Mouse (Mus musculus): ENCODE measurements around the gene Bbs2. TPM values are rescaled to one million over a fixed set of nuclear protein-coding genes. Genes with fewer than 3 reads are reported as not detected.
"Not testable (repeated sequence)": the region's sequence is repeated elsewhere in the genome, so short reads cannot be mapped to it uniquely, and the experiment has no call there.

Bbs2 gene
- polyA plus RNA-seq (2015; fragmentation: Nextera tagmentation; extraction: Ambion mirVana): 2.9 and 4.2 TPM in 2 replicates

GRCm38 (mm10) chr8:94098081-94098974, at the start of gene Bbs2:
Gene Bbs2 (minus strand): TSS chr8:94098928.
- DNase-seq: peak; percentile 97
- 2% methylated on average over 61 of the region's 61 CpGs for WGBS (ENCODE audit: insufficient replicate concordance)
- H3K36me3 ChIP-seq: no peaks in the 10 kb centered on the region
- peak within 1 kb of the TSS; percentile 95 for H3K27ac ChIP-seq
- no peaks in the 10 kb centered on the region for H3K9me3 ChIP-seq (replicated peaks)
- peaks cover 35% of the 10 kb centered on the region for H3K27me3 ChIP-seq
- peaks cover 13% of the 10 kb centered on the region for H3K4me1 ChIP-seq (replicated peaks)
- H3K9ac ChIP-seq: peak within 1 kb of the TSS; percentile 76
- H3K4me2 ChIP-seq: peak within 1 kb of the TSS; percentile 74
- peak; percentile 99 for ATAC-seq (ENCODE audit: low read depth)
- peak within 1 kb of the TSS; percentile 70 for H3K4me3 ChIP-seq (replicated peaks)

DNA sequence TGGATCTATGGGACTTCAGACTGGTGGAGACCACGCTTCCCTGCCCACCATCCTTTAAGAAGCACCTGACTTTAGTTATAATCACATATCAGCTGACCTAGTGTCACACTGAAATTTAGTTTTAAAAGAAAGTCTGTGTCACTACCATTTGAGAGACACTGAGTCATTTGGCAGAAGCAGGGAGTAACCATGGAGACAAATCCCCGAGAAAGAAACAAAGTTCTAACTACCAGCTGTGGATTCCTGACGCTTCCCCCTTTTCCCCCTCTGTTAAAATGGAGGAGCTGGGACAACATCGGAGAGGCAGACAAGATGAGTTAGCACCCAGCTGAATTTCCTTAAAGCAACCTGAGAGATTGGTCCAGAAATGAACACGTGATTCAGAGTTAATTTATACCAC, 49.5 kb upstream of the Bbs2 start:
- H3K4me2 ChIP-seq: no peak overlapping the region
- ATAC-seq (ENCODE audit: low read depth) (no peak), DNase-seq (no peak)
- no peak overlapping the region for H3K9ac ChIP-seq
- H3K4me1 ChIP-seq (replicated peaks): peaks cover 41% of the 10 kb centered on the region
- H3K4me3 ChIP-seq (replicated peaks): no peak overlapping the region
- H3K27ac ChIP-seq: no peak overlapping the region
- 44% methylated on average over 5 of the region's 5 CpGs for WGBS (ENCODE audit: insufficient replicate concordance)
- no peaks in the 10 kb centered on the region for H3K36me3 ChIP-seq
- peaks cover 30% of the 10 kb centered on the region for H3K27me3 ChIP-seq
- H3K9me3 ChIP-seq (replicated peaks): no peaks in the 10 kb centered on the region

DNA sequence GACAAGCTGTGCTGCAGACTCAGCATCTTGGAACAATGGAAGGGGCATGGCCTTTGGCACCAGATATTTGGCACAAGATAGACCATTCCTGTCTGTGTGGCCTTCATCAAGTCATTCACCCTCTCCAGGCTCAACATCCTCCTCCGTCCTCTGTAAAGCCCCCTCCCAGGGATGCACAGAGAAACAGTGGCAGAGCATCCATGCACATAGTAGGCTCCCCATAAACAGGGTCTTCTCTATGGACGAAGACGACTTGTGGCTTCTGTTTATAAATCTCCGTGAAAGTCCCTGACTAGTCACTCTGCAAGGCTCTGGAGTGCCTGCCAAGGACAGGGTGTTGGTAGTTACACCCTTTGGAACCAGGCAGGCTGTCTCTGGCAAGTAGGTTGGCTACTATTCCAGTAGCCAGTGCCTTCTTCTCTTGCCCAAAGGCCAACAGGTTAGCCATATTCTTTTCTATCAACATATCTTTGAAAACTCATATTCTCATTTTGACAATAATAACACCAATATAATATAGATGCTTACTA, 41.6 kb upstream of the Bbs2 start:
- DNase-seq (no peak), ATAC-seq (ENCODE audit: low read depth) (no peak)
- Histone ChIP-seq H3K27me3 (peaks cover 28% of the 10 kb centered on the region), H3K9me3 (replicated peaks) (no peaks in the 10 kb centered on the region), H3K4me1 (replicated peaks) (peaks cover 5% of the 10 kb centered on the region; the same call in 1 of the 2 replicates), H3K4me2 (no peak overlapping the region), H3K36me3 (no peaks in the 10 kb centered on the region), H3K4me3 (replicated peaks) (no peak overlapping the region), H3K27ac (no peak overlapping the region), H3K9ac (no peak overlapping the region)
- WGBS (ENCODE audit: insufficient replicate concordance): 68% methylated on average over 4 of the region's 4 CpGs

DNA sequence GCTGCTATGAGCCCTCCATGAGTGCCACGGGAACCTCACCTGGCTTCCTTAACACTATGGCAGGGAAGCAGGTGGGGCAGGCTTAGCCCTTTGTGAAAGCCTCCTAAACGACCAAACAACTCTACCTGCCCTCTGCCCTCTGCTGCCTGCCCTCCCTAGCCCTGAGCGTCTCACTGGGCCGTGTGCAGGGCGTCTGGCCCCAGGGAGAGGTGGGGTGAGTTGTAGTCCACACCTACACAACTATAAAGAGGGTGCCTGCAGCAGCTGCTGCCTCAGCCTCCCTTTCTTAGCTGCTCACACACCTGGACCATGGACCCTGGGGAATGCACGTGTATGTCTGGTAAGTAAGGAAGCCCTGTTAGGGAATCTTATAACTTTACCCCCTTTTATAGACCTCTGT, 38.2 kb upstream of the Bbs2 start, which contains the start of gene Mt4:
Gene Mt4 (plus strand): TSS at position 265 of the 400 bp plus-strand sequence.
- no peak for DNase-seq
- H3K4me2 ChIP-seq: no peak within 1 kb of the TSS
- H3K9me3 ChIP-seq (replicated peaks): no peaks in the 10 kb centered on the region
- peaks cover 12% of the 10 kb centered on the region for H3K4me1 ChIP-seq (replicated peaks)
- H3K27ac ChIP-seq: no peak within 1 kb of the TSS
- peaks cover 33% of the 10 kb centered on the region for H3K27me3 ChIP-seq
- no peaks in the 10 kb centered on the region for H3K36me3 ChIP-seq
- H3K9ac ChIP-seq: no peak within 1 kb of the TSS
- peak; percentile 57; the same call in 1 of the 2 replicates for ATAC-seq (ENCODE audit: low read depth)
- H3K4me3 ChIP-seq (replicated peaks): no peak within 1 kb of the TSS
- WGBS (ENCODE audit: insufficient replicate concordance): 45% methylated on average over 6 of the region's 6 CpGs

- no peaks in the 10 kb centered on the region for H3K36me3 ChIP-seq
- H3K4me3 ChIP-seq (replicated peaks): no peak overlapping the region
- H3K4me2 ChIP-seq: no peak overlapping the region
- H3K9ac ChIP-seq: no peak overlapping the region
- H3K27ac ChIP-seq: no peak overlapping the region
- peaks cover 12% of the 10 kb centered on the region for H3K4me1 ChIP-seq (replicated peaks)
- peaks cover 32% of the 10 kb centered on the region for H3K27me3 ChIP-seq
- no peaks in the 10 kb centered on the region for H3K9me3 ChIP-seq (replicated peaks)
- 81% methylated on average over 7 of the region's 7 CpGs for WGBS (ENCODE audit: insufficient replicate concordance)
- DNase-seq: no peak
- ATAC-seq (ENCODE audit: low read depth): no peak
Observed at GRCm38 (mm10) chr8:94136192-94136591, 37.5 kb upstream of the Bbs2 start.

DNA sequence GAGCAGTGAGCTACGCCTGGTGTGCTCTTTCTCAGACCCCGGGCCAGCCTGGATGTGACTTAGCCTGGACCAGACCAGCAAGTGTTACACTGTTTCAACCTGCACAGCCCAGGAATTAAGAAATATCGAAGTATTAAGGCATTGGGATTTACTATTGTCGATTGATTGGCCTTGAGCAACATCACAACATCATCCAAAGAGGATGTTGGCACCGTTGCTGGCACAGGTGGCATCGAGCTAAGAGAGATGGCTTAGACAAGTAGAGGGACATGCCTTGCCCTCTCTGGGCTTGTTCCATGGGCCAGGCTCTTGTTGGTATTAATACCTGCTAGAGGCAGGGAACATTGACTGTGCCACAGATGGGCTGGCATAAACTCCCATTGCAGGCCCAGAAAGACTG, 36.8 kb upstream of the Bbs2 start:
- WGBS (ENCODE audit: insufficient replicate concordance): 69% methylated on average over 6 of the region's 6 CpGs
- Histone ChIP-seq H3K9me3 (replicated peaks) (no peaks in the 10 kb centered on the region), H3K27me3 (peaks cover 32% of the 10 kb centered on the region), H3K4me3 (replicated peaks) (no peak overlapping the region), H3K27ac (no peak overlapping the region), H3K4me2 (no peak overlapping the region), H3K36me3 (no peaks in the 10 kb centered on the region), H3K4me1 (replicated peaks) (peaks cover 12% of the 10 kb centered on the region), H3K9ac (no peak overlapping the region)
- no peak for DNase-seq
- ATAC-seq (ENCODE audit: low read depth): no peak

DNA sequence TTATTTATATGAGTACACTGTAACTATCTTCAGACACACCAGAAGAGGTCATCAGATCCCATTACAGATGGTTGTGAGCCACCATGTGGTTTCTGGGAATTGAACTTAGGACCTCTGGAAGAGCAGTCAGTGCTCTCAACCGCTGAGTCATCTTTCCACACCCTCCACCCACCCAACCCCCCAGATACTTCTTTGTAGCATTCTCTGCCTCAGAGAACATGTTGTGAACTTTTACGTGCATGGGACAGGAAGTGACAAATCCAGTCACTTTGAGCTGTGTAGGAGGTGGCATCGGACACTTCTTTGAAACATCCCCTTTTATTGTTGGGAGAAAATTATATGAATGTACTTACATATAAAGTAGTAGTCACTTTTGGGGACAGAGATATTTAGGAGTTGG, 35.9 kb upstream of the Bbs2 start:
- H3K9me3 ChIP-seq (replicated peaks); H3K4me2 ChIP-seq; H3K4me3 ChIP-seq (replicated peaks); H3K27ac ChIP-seq; ATAC-seq (ENCODE audit: low read depth); H3K36me3 ChIP-seq; DNase-seq; H3K9ac ChIP-seq: not testable (repeated sequence)
- Histone ChIP-seq H3K4me1 (replicated peaks) (peaks cover 12% of the 10 kb centered on the region), H3K27me3 (peaks cover 32% of the 10 kb centered on the region)
- WGBS (ENCODE audit: insufficient replicate concordance): 31% methylated on average over 3 of the region's 3 CpGs

GRCm38 (mm10) chr8:94132096-94132495, 33.4 kb upstream of the Bbs2 start:
- H3K4me2 ChIP-seq: no peak overlapping the region
- DNase-seq (no peak), ATAC-seq (ENCODE audit: low read depth) (no peak)
- H3K9me3 ChIP-seq (replicated peaks): no peaks in the 10 kb centered on the region
- no peaks in the 10 kb centered on the region for H3K36me3 ChIP-seq
- H3K9ac ChIP-seq: no peak overlapping the region
- peaks cover 36% of the 10 kb centered on the region for H3K27me3 ChIP-seq
- peaks cover 12% of the 10 kb centered on the region for H3K4me1 ChIP-seq (replicated peaks)
- no peak overlapping the region for H3K4me3 ChIP-seq (replicated peaks)
- no peak overlapping the region for H3K27ac ChIP-seq
- 37% methylated on average over 5 of the region's 5 CpGs for WGBS (ENCODE audit: insufficient replicate concordance)

DNA sequence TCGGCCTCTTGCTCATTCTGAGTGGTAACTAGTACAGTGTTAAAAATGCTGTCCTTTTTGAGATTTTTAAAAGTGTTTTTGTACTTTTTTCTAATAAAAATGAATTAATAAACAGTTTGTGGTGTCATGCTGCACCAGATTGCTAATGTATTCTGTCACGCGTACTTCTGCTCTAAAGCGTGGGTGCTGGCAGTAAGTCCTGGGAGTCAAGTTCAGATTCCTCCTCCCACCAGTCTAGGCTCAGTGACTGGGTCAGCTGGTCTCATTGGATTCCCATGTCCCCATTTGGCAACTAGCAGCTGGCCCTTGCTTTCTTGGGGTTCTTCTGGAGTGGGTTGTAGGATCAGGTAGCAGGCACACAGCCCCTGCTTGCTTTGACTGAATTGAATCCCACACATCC, 31.4 kb upstream of the Bbs2 start:
- ATAC-seq (ENCODE audit: low read depth) (no peak), DNase-seq (no peak)
- no peaks in the 10 kb centered on the region for H3K9me3 ChIP-seq (replicated peaks)
- no peaks in the 10 kb centered on the region for H3K36me3 ChIP-seq
- peaks cover 7% of the 10 kb centered on the region for H3K4me1 ChIP-seq (replicated peaks)
- H3K4me2 ChIP-seq: no peak overlapping the region
- no peak overlapping the region for H3K27ac ChIP-seq
- H3K9ac ChIP-seq: no peak overlapping the region
- WGBS (ENCODE audit: insufficient replicate concordance): 85% methylated on average over 4 of the region's 4 CpGs
- no peak overlapping the region for H3K4me3 ChIP-seq (replicated peaks)
- peaks cover 24% of the 10 kb centered on the region for H3K27me3 ChIP-seq

GRCm38 (mm10) chr8:94129133-94129789, 30.5 kb upstream of the Bbs2 start:
- 75% methylated on average over 6 of the region's 6 CpGs for WGBS (ENCODE audit: insufficient replicate concordance)
- H3K36me3 ChIP-seq: no peaks in the 10 kb centered on the region

DNA sequence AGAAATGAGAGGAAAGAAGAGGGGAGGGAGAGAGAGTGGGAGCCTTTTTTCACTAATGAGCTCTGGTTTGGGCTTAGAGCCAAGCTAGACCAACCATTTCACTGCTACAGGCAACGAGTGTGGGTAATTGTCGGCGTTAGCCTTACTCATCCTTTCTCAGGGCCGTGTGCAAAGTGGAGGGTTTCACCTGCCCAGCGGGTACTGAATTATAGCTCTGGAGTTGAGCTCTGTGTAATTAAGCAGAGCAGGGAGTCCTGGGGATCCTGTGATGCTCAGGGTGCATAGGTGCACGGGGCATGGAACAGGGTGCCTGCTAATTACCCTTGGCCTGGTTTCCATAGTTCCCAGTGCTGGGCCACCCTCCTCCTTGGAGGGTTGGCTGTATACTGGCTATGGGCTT, 29.0 kb upstream of the Bbs2 start:
- Histone ChIP-seq H3K27me3 (peaks cover 23% of the 10 kb centered on the region), H3K4me1 (replicated peaks) (no peaks in the 10 kb centered on the region), H3K4me2 (no peak overlapping the region), H3K9me3 (replicated peaks) (no peaks in the 10 kb centered on the region), H3K27ac (no peak overlapping the region), H3K4me3 (replicated peaks) (no peak overlapping the region), H3K9ac (no peak overlapping the region), H3K36me3 (no peaks in the 10 kb centered on the region)
- 59% methylated on average over 6 of the region's 6 CpGs for WGBS (ENCODE audit: insufficient replicate concordance)
- no peak for ATAC-seq (ENCODE audit: low read depth)
- no peak for DNase-seq

More at GRCm38 (mm10) chr8:94129133-94129789, 30.5 kb upstream of the Bbs2 start:
- no peaks in the 10 kb centered on the region for H3K9me3 ChIP-seq (replicated peaks)
- H3K4me2 ChIP-seq: no peak overlapping the region
- H3K9ac ChIP-seq: no peak overlapping the region
- peaks cover 24% of the 10 kb centered on the region for H3K27me3 ChIP-seq
- H3K4me3 ChIP-seq (replicated peaks): no peak overlapping the region
- no peak overlapping the region for H3K27ac ChIP-seq
- ATAC-seq (ENCODE audit: low read depth): no peak
- H3K4me1 ChIP-seq (replicated peaks): no peaks in the 10 kb centered on the region; the same call in 1 of the 2 replicates
- no peak for DNase-seq
